Mouse (Mus musculus): ENCODE measurements at regions not wholly inside any gene's neighbourhood (a gene's known extent, or its start where the extent isn't known, plus 50 kb on each side); places are given as distances from the start of the nearest gene placed in this dataset.

GRCm38 (mm10) chr1:184454381-184454780 is 278.0 kb downstream of the Hlx start:
- no peaks in the 10 kb centered on the region for H3K36me3 ChIP-seq (ENCODE audit: control insufficient read depth, insufficient read depth)
- H3K27me3 ChIP-seq (ENCODE audit: control insufficient read depth, insufficient read depth, insufficient read length) = no peaks in the 10 kb centered on the region
- H3K4me3 ChIP-seq = no peak overlapping the region
- H3ac ChIP-seq (ENCODE audit: control insufficient read depth, insufficient read length) = no peak overlapping the region
- no peak for TF ChIP-seq E2F4 (IDR thresholded peaks at IDR 0.05; ENCODE audit: insufficient read depth)
- no peak for TF ChIP-seq SRF (IDR thresholded peaks at IDR 0.05; ENCODE audit: control insufficient read depth, insufficient read length, low read depth)
- TF ChIP-seq MAX (IDR thresholded peaks at IDR 0.05; ENCODE audit: low read depth) = no peak
- no peak for TF ChIP-seq MYOD1 (IDR thresholded peaks at IDR 0.05; ENCODE audit: control insufficient read depth in 1 of 3, insufficient read length in 2 of 3, low read depth in 2 of 3)
- no peak for TF ChIP-seq REST (IDR thresholded peaks at IDR 0.05; ENCODE audit: insufficient read depth, insufficient read length)
- TF ChIP-seq POLR2A (IDR thresholded peaks at IDR 0.05; ENCODE audit: insufficient read length, low read depth) = no peak
- no peak for TF ChIP-seq USF1 (IDR thresholded peaks at IDR 0.05; ENCODE audit: low read depth)
- TF ChIP-seq TCF12 (IDR thresholded peaks at IDR 0.05; ENCODE audit: insufficient read depth, poor library complexity, severe bottlenecking) = no peak
- TF ChIP-seq CEBPB (IDR thresholded peaks at IDR 0.05; ENCODE audit: insufficient read depth, poor library complexity, severe bottlenecking) = no peak
- TF ChIP-seq MYOG (IDR thresholded peaks at IDR 0.05; ENCODE audit: control insufficient read depth in 1 of 3, insufficient read depth in 1 of 3, insufficient read length in 2 of 3, low read depth in 2 of 3) = no peak
- TF ChIP-seq TCF3 (IDR thresholded peaks at IDR 0.05; ENCODE audit: insufficient read length, low read depth) = no peak
- TF ChIP-seq POLR2AphosphoS2 (IDR thresholded peaks at IDR 0.05; ENCODE audit: insufficient read length, low read depth) = no peak
- no peaks in the 10 kb centered on the region for H3K79me2 ChIP-seq (ENCODE audit: control insufficient read depth, insufficient read depth)
- no peak overlapping the region for H3K4me2 ChIP-seq (ENCODE audit: low read depth)

- no peaks in the 10 kb centered on the region for H3K79me2 ChIP-seq (ENCODE audit: control insufficient read depth, insufficient read depth)
- H3K4me2 ChIP-seq (ENCODE audit: low read depth) = no peak overlapping the region
- no peak for TF ChIP-seq MYOD1 (IDR thresholded peaks at IDR 0.05; ENCODE audit: control insufficient read depth in 1 of 3, insufficient read length in 2 of 3, low read depth in 2 of 3)
- TF ChIP-seq TCF3 (IDR thresholded peaks at IDR 0.05; ENCODE audit: insufficient read length, low read depth) = no peak
- no peak for TF ChIP-seq TCF12 (IDR thresholded peaks at IDR 0.05; ENCODE audit: insufficient read depth, poor library complexity, severe bottlenecking)
- no peaks in the 10 kb centered on the region for H3K27me3 ChIP-seq (ENCODE audit: control insufficient read depth, insufficient read depth, insufficient read length)
- no peak overlapping the region for H3K4me3 ChIP-seq
- H3K36me3 ChIP-seq (ENCODE audit: control insufficient read depth, insufficient read depth) = no peaks in the 10 kb centered on the region
- no peak overlapping the region for H3ac ChIP-seq (ENCODE audit: control insufficient read depth, insufficient read length)
Observed at GRCm38 (mm10) chr1:184453673-184454072, 278.7 kb downstream of the Hlx start.

- TF ChIP-seq USF1 (IDR thresholded peaks at IDR 0.05; ENCODE audit: low read depth) (no peak), TCF3 (IDR thresholded peaks at IDR 0.05; ENCODE audit: insufficient read length, low read depth) (no peak), MYOD1 (IDR thresholded peaks at IDR 0.05; ENCODE audit: control insufficient read depth in 1 of 3, insufficient read length in 2 of 3, low read depth in 2 of 3) (no peak), CEBPB (IDR thresholded peaks at IDR 0.05; ENCODE audit: insufficient read depth, poor library complexity, severe bottlenecking) (no peak), MYOG (IDR thresholded peaks at IDR 0.05; ENCODE audit: control insufficient read depth in 1 of 3, insufficient read depth in 1 of 3, insufficient read length in 2 of 3, low read depth in 2 of 3) (no peak)
Observed at GRCm38 (mm10) chr1:184453061-184453460, 279.4 kb downstream of the Hlx start.

GRCm38 (mm10) chr1:184451686-184452085 is 280.7 kb downstream of the Hlx start:
- H3K4me3 ChIP-seq = no peak overlapping the region
- H3K36me3 ChIP-seq (ENCODE audit: control insufficient read depth, insufficient read depth) = no peaks in the 10 kb centered on the region
- TF ChIP-seq MAX (IDR thresholded peaks at IDR 0.05; ENCODE audit: low read depth) = no peak
- no peak for TF ChIP-seq POLR2AphosphoS2 (IDR thresholded peaks at IDR 0.05; ENCODE audit: insufficient read length, low read depth)
- no peak for TF ChIP-seq USF1 (IDR thresholded peaks at IDR 0.05; ENCODE audit: low read depth)
- no peak for TF ChIP-seq TCF12 (IDR thresholded peaks at IDR 0.05; ENCODE audit: insufficient read depth, poor library complexity, severe bottlenecking)
- no peak for TF ChIP-seq TCF3 (IDR thresholded peaks at IDR 0.05; ENCODE audit: insufficient read length, low read depth)
- no peak for TF ChIP-seq E2F4 (IDR thresholded peaks at IDR 0.05; ENCODE audit: insufficient read depth)
- no peak for TF ChIP-seq CEBPB (IDR thresholded peaks at IDR 0.05; ENCODE audit: insufficient read depth, poor library complexity, severe bottlenecking)
- TF ChIP-seq REST (IDR thresholded peaks at IDR 0.05; ENCODE audit: insufficient read depth, insufficient read length) = no peak
- TF ChIP-seq POLR2A (IDR thresholded peaks at IDR 0.05; ENCODE audit: insufficient read length, low read depth) = no peak
- TF ChIP-seq SRF (IDR thresholded peaks at IDR 0.05; ENCODE audit: control insufficient read depth, insufficient read length, low read depth) = no peak
- no peak for TF ChIP-seq MYOD1 (IDR thresholded peaks at IDR 0.05; ENCODE audit: control insufficient read depth in 1 of 3, insufficient read length in 2 of 3, low read depth in 2 of 3)
- TF ChIP-seq MYOG (IDR thresholded peaks at IDR 0.05; ENCODE audit: control insufficient read depth in 1 of 3, insufficient read depth in 1 of 3, insufficient read length in 2 of 3, low read depth in 2 of 3) = no peak
- H3K27me3 ChIP-seq (ENCODE audit: control insufficient read depth, insufficient read depth, insufficient read length) = no peaks in the 10 kb centered on the region
- H3K4me2 ChIP-seq (ENCODE audit: low read depth) = no peak overlapping the region
- H3ac ChIP-seq (ENCODE audit: control insufficient read depth, insufficient read length) = no peak overlapping the region
- H3K79me2 ChIP-seq (ENCODE audit: control insufficient read depth, insufficient read depth) = no peaks in the 10 kb centered on the region

More at GRCm38 (mm10) chr1:184453061-184453460, 279.4 kb downstream of the Hlx start:
- H3K27me3 ChIP-seq (ENCODE audit: control insufficient read depth, insufficient read depth, insufficient read length) = no peaks in the 10 kb centered on the region
- no peaks in the 10 kb centered on the region for H3K36me3 ChIP-seq (ENCODE audit: control insufficient read depth, insufficient read depth)
- H3K4me2 ChIP-seq (ENCODE audit: low read depth) = no peak overlapping the region
- no peak overlapping the region for H3K4me3 ChIP-seq
- no peaks in the 10 kb centered on the region for H3K79me2 ChIP-seq (ENCODE audit: control insufficient read depth, insufficient read depth)
- H3ac ChIP-seq (ENCODE audit: control insufficient read depth, insufficient read length) = no peak overlapping the region

- Histone ChIP-seq H3K79me2 (ENCODE audit: control insufficient read depth, insufficient read depth) (no peaks in the 10 kb centered on the region), H3ac (ENCODE audit: control insufficient read depth, insufficient read length) (no peak overlapping the region), H3K36me3 (ENCODE audit: control insufficient read depth, insufficient read depth) (no peaks in the 10 kb centered on the region), H3K4me3 (no peak overlapping the region), H3K27me3 (ENCODE audit: control insufficient read depth, insufficient read depth, insufficient read length) (no peaks in the 10 kb centered on the region), H3K4me2 (ENCODE audit: low read depth) (no peak overlapping the region)
- TF ChIP-seq POLR2AphosphoS2 (IDR thresholded peaks at IDR 0.05; ENCODE audit: insufficient read length, low read depth) (no peak), TCF12 (IDR thresholded peaks at IDR 0.05; ENCODE audit: insufficient read depth, poor library complexity, severe bottlenecking) (no peak), POLR2A (IDR thresholded peaks at IDR 0.05; ENCODE audit: insufficient read length, low read depth) (no peak), TCF3 (IDR thresholded peaks at IDR 0.05; ENCODE audit: insufficient read length, low read depth) (no peak), USF1 (IDR thresholded peaks at IDR 0.05; ENCODE audit: low read depth) (no peak), E2F4 (IDR thresholded peaks at IDR 0.05; ENCODE audit: insufficient read depth) (no peak), REST (IDR thresholded peaks at IDR 0.05; ENCODE audit: insufficient read depth, insufficient read length) (no peak), MYOG (IDR thresholded peaks at IDR 0.05; ENCODE audit: control insufficient read depth in 1 of 3, insufficient read depth in 1 of 3, insufficient read length in 2 of 3, low read depth in 2 of 3) (no peak), MYOD1 (IDR thresholded peaks at IDR 0.05; ENCODE audit: control insufficient read depth in 1 of 3, insufficient read length in 2 of 3, low read depth in 2 of 3) (no peak), MAX (IDR thresholded peaks at IDR 0.05; ENCODE audit: low read depth) (no peak), SRF (IDR thresholded peaks at IDR 0.05; ENCODE audit: control insufficient read depth, insufficient read length, low read depth) (no peak), CEBPB (IDR thresholded peaks at IDR 0.05; ENCODE audit: insufficient read depth, poor library complexity, severe bottlenecking) (no peak)
Observed at GRCm38 (mm10) chr1:184449007-184449406, 283.4 kb downstream of the Hlx start.
